In the genomic region with DNA sequence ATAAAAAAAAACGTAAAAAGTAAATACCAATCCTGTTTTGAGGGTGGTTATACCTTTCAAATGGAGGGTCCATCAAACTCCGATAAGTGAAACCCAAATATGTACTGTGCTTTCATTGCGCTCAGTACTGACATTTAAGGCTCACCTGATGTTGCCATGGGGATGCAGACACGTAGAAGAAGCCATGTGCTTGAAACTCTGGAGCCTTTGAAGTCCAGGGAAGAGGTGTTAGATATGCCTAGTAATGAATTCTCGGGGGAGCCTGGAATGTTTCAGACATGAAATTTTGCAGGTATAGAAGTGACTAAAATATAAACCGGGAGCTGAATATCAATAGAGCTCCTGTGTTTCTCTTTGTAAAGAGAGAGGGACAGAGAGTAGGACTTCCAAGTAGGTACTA, we compare ENCODE assay signal across 17 mouse cellular contexts. TPM values are rescaled to one million over a fixed set of nuclear protein-coding genes. Genes with fewer than 3 reads are reported as not detected.
"Had no signal": no experiment of that assay in that cellular context is flagged by ENCODE, and none has a peak within 500 bp of the region (broad histone marks: within the 10 kb centered on the region; RNA-seq: fewer than 3 reads in every experiment).

No protein-coding gene starts in this region.

- H3K4me3 ChIP-seq: kidney, embryonic 15.5 days; limb, embryonic 12.5 days; liver, embryonic 13.5 days; lung, embryonic 15.5 days; megakaryocyte, embryonic 14.5 days; myocyte; neural tube, embryonic 15.5 days had no signal

- ATAC-seq: liver, postnatal 0 days had no signal

- H3K4me2 ChIP-seq: kidney, embryonic 15.5 days; limb, embryonic 12.5 days; liver, embryonic 13.5 days; lung, embryonic 15.5 days; neural tube, embryonic 15.5 days had no signal

- H3K36me3 ChIP-seq: kidney, embryonic 15.5 days; limb, embryonic 12.5 days; liver, embryonic 13.5 days; lung, embryonic 15.5 days; neural tube, embryonic 15.5 days had no signal

- DNase-seq: kidney, adult 2 months; kidney, postnatal 14 days; layer of hippocampus, adult 9-11 months; liver; liver, embryonic 13.5 days; liver, postnatal 0 days; lung, postnatal 14 days; right cerebral cortex, adult 18-20 months; right cerebral cortex, postnatal 25 days; thymus, postnatal 36 days had no signal

- H3K4me1 ChIP-seq: liver, embryonic 13.5 days had no signal

- H3K9ac ChIP-seq: kidney, embryonic 15.5 days; limb, embryonic 12.5 days; liver, embryonic 13.5 days; liver, postnatal 0 days; lung, embryonic 15.5 days; neural tube, embryonic 15.5 days had no signal

- H3K27me3 ChIP-seq: kidney, embryonic 15.5 days; limb, embryonic 12.5 days; liver, embryonic 13.5 days; lung, embryonic 15.5 days; megakaryocyte, embryonic 14.5 days; neural tube, embryonic 15.5 days had no signal

- H3K27ac ChIP-seq: kidney, embryonic 15.5 days; limb, embryonic 12.5 days; liver, embryonic 13.5 days; lung, embryonic 15.5 days; macrophage; neural tube, embryonic 15.5 days had no signal

- H3K9me3 ChIP-seq: kidney, embryonic 15.5 days; limb, embryonic 12.5 days; liver, embryonic 13.5 days; lung, embryonic 15.5 days; megakaryocyte, embryonic 14.5 days; neural tube, embryonic 15.5 days had no signal

RNA-seq across cellular contexts. Expression of gene Cacnb2, which starts 37.0 kb away (rescaled TPM):
- polyA plus RNA-seq: macrophage had no signal
